Mouse (Mus musculus): ENCODE data around the gene Hsd17b2.
"Not testable (repeated sequence)": the region's sequence is repeated elsewhere in the genome, so short reads cannot be mapped to it uniquely, and the experiment has no call there.

Hsd17b2 gene

DNA sequence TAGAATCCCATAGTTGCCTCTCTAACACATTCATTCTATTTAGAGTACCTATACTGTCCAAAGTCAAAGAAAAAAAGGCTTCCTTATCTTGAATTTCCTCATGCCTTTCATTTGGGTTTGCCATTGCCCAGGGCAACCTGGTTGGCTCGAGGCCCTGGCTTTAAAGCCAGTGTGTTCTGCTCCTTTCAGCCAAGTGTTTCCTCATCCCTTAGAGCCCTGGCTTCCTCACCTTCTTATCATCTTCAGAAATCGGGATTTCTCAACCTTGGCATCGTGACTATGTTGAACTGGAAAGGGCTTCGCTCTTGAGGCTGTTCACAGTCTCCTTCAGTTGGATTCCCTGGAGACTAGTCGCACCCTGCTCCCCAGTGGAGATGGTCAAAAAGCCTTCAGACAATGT lies 12.9 kb downstream of the Hsd17b2 start:
- no peak for DNase-seq (ENCODE audit: low spot score in 2 of 2)

DNA sequence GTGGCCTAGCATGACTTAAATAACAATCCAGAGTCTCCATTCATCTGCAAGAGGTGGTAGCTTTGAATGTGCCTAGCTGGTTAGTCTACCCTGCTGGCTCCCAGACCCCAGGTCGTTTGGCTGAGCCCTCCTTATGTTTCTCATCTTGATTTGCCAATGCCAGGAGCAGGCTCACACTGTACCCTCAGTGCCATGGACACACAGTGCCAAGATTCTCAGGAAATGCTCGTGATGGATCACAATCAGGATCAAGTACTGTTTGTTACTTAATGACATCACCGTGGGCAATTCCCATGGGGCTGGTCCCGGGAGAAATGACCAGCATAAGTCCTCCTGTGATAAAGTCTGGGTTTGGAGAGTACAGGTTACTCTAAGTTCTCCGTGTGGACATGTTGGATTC lies 14.2 kb downstream of the Hsd17b2 start:
- DNase-seq (ENCODE audit: low spot score in 2 of 2) = no peak

DNA sequence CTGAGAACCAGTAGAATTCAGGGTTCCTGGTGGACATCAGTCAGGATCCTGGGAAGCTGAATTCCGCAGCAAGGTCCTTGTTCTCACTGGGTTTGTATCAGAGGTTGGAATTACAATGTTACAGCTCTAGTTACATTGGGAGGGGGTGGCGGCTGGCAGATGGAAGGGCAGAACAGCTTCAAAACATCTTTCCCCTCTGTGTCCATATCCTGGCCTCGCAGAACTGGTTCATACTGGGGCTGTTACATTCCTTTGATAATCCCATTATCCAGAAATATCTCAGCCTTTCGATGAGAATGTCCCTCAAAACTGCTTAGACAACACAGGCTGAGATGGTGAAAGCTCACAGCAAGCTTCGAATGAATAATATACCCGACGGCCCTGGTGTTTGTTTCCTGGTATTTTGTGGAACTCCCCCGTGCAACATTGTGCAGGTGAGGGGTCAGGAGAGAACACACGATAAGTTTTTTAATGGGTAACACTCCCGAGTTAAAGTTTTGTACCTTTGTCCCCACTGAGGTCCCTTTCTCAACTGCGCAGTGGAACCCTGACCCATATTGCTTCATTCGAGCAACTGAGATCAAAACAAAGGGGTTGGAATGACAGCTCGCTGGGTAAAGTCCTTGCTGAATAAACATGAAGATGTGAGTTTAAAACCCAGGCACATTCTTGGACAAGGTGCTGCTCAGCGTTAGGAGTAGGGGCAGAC lies 16.6 kb downstream of the Hsd17b2 start:
- DNase-seq (ENCODE audit: low spot score in 2 of 2) = no peak

DNA sequence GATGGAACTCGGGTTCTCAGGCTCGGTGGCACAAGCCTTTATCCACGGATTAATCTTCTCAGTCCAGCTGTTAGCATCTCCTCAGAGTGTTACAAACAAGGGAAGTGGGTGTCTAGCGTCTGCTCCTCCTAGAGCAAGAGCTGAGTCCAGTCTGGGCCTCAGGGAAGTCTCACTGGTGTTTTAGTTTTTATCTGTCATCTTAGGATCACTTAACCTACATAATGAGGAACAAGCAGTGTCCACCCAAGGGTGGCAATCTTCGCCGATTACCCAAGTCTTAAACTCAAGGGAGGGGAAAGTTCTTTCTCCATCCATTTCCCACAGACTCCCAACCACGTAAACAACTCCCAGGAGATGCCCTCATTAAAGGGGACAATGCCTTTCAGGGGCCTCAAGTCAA lies 24.8 kb downstream of the Hsd17b2 start:
- DNase-seq (ENCODE audit: low spot score in 2 of 2) = no peak

DNA sequence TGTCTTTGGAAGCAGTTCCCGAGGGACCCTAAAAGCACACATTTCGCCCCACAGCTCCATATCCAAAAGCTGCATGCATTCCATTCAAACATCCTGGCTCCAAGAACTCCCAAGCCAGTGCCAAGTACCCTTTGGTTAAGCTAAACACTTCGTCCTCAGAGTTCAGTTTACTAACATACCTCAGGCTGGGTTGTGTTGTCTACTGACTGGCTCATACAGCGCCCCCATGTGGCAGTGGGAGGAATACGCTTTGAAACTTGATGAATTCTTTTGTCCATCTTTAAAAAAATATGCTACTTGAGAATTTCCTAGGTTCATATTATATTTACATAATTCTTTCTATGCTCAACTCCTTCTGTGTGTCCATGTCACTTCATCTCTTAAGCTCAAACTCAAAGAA lies 25.9 kb downstream of the Hsd17b2 start:
- DNase-seq (ENCODE audit: low spot score in 2 of 2) = no peak

DNA sequence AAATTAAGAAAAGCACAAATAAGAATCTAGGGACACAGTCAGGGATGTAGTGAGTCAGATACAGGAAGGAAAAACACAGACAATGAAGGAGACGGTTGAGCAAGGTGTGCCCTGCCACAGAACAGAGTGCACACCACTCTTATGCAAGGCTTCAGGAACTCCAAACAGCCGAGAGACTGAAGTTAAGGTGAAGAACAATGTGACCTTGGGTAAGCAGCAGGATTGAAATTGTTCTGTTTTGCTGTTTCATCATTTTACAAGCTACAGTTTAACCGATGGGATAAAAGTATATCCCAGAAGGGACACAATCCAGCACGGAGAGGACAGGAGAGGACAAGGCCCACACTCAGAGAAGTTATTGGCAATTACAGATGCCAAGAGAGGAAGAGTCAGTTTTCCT lies 26.5 kb downstream of the Hsd17b2 start:
- DNase-seq (ENCODE audit: low spot score in 2 of 2) = no peak

DNA sequence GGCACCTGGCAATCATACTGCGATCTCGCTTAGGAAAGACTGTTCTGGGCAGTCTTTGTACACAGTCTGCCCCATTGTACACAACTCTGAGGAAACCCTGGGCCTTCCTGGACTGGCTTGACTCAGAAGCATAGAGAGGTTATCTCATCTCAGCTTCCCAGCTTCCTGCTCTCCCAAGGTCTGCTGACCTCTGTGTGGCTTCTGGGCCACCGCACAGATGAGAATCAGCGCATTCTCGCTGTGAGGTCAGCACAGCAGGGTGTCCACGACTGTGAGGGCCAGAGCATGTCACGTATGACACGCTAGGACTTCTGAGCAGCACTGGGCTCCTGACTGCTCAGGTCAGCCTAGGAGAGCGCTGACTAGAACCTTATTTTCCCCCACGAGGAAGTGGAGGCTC lies 29.3 kb downstream of the Hsd17b2 start:
- DNase-seq (ENCODE audit: low spot score in 2 of 2) = no peak

DNA sequence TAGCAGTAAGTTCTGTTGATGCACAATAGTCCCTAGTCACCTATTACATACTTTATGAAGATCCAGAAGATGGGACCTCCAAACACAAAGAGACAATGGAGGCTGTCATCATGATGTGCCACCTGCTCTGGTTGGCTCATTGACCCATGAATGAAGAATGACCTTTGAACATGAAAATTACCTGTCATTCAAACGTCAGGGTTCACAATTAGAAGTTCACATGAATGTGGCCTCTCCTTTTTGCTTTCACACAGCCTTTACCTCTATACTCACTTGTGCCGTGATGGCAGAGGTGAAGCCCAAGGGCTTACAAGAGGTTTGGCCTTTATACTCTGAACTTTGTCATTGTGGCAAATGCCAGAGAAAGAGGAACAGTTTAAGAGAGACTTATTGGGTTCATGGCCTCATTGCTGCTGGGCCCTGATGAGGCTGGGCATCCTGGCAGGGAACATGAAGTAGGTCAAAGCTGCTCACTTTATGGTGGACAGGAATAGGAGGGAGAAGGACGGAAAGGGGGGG lies 35.0 kb downstream of the Hsd17b2 start:
- DNase-seq (ENCODE audit: low spot score in 2 of 2) = no peak

DNA sequence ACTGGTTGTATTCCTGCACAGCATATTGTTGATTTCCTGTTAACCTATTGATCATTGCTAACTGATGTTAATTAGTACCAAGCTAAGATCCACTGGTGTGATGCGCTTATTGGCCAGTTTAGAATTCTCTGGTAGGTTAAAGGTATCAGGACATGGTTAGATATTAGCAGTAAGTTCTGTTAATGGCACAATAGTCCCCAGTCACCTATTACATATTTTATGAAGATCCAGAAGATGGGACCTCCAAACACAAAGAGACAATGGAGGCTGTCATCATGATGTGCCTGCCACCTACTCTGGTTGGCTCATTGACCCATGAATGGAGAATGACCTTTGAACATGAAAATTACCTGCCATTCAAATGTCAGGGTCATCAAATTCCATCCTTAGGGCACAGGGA lies 36.5 kb downstream of the Hsd17b2 start:
- DNase-seq (ENCODE audit: low spot score in 2 of 2) = not testable (repeated sequence)

DNA sequence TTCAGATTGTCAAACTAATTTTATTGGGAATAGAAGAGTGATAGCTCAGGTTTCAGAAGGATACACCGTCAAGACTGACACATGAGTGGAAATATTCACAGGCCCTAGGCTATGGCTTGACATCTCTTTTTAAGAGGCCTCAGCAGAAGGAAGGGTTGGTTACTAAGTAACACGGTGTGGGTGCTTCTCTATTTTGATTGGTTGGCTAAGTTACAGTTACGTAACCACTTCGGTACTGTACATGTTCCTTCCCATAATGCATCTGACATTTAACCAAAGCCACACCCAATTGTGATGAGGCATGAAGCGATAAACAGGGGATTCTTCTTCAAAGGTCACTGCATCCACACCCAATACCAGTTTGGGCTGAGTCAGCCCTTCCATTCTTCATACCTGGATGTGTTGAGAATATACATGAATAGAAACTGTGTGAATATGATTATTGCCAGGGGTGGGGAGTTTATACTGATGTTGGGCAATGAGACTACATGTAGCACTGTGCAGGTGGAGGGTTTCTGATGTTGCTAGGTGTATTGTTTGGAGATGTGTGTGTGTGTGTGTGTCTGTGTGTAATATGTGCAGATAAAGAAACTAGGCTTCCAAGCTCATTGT lies 38.8 kb downstream of the Hsd17b2 start:
- DNase-seq (ENCODE audit: low spot score in 2 of 2) = no peak

DNA sequence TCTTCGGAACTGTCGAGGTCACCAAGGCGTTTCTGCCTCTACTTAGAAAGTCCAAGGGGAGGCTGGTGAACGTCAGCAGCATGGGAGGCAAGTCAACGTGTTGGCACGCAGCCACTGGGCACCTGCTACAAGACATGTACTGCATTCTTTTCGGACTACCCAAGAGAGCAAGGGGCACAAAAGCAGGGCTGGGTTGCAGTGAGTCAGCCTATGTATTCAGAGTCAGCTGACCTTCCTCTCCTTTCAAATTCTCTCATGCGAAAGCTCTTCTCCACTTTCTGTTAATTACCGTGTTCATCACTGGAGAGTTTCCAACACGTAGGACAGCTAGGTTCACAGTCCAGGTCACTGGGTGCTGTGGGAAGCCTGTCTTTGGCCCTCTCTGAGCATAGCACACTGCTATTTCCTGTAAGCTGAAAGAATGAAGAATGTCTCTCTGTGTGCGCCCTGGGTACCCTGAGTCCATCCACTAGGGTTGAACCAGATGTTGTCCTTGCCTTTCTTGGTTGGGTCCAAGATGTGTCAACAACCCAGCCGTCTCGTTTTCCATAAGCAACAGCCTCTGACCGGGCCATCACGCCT lies 40.8 kb downstream of the Hsd17b2 start:
- DNase-seq (ENCODE audit: low spot score in 2 of 2) = no peak

DNA sequence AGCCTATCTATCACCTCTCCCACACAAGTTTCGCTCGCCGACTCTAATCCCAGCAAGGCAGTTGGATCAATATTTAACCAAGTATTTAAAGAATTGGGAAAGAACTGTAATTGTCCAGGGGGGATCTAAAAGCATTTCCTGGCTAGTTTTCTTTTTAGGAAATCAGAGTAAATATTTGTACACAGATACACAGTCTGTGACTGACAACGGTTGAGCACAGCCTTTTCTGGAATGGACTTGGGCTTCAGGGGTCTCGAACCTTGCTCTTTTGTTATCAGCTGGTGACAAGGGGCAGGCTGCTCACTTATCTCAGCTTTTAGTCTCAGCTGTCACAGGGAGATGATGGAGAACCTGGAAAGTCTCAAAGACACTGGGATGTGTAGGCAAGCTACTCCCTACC lies 44.9 kb downstream of the Hsd17b2 start:
- no peak for DNase-seq (ENCODE audit: low spot score in 2 of 2)

DNA sequence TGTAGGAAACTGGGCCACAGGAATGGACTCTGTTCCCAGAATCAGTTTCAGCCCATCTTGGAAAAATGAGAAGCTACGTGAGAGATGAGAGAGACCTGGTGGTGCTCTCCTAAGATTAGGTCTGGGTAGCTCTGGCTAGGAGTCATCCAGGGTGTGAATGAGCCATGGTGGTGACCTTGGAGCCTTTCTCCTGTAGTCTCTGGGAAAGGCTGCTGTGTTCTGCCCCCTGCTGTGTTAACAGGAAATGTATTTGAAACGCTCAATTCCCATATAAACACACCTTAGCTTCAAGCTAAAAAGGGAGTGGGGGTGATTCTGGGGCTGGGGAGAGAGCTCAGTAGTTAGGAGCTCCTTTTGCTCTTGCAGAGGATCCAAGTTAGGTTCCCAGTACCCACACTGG lies 45.7 kb downstream of the Hsd17b2 start:
- no peak for DNase-seq (ENCODE audit: low spot score in 2 of 2)

DNA sequence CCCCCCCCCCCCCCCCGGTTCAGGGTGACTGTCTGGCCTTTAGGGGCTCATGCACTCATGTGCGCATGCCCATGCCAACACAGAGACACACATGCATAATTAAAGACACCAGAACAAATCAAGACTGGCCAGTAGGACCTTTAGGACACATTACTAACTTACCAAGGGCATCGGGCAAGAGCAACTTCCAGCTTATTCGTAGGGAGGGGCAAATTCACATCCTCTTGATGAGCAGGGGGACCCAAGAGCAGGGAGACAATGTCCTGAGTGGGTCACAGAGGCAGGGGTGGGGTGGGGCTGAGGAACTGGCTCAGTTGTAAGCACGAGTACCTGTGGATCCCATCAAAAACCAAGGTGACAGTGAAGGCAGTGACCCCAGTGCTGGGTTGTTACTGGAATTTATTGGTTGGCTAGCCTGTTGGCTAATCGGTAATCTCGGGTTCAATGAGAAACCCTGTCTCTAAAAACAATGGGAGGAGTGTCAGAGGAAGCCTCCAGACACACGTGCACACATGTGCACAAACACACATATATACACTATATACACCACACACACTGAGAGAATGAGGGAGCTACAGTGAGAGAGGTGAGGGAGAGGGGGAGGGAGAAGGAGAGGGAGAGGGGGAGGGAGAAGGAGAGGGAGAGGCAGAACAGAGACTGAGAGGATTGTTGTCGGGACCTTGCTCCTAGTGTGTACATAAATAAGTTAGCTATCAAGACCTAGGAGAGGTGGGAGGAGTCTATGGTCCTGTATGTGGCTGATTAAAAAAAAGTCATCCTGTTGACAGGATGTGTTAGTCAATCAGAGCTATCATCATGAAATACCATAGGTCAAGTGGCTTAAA lies 46.4 kb downstream of the Hsd17b2 start:
- DNase-seq (ENCODE audit: low spot score in 2 of 2) = no peak

DNA sequence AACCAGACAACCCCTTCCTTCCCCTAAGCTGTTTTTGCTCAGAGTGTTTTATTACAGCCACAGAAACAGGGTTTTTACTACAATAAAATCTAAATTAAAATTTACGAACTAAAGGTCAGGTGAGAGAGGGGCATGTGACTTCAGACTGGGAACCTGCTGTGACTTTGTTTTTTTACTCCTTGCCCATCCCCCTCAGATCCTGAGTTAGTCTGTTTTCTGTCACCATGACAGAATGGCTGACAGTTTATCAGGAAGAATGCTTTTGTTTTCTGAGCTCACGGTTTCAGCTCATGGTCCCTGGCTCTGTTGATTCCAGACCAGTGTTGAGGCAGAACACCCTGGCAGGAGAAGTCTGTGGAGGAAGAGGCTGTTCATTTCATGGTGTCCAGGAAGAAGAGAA lies 47.7 kb downstream of the Hsd17b2 start:
- no peak for DNase-seq (ENCODE audit: low spot score in 2 of 2)

DNA sequence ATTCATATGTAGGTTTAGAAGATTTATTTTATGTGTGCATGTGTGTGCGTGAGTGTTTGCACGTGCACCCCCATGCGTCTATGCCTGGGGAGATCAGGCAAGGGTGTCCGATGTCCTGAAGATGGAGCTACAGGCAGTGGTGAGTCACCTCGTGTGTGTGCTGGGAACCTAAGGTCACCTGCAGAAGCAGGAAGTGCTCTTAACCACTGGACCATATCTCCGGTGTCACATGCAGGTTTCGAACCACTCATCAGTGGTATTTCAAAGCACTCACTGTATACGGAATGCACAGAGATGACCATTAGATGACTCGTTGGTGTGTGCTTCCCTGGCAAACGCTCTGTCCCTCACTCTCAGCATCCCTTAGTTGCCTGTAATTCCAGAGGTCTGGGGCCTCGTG lies 56.2 kb downstream of the Hsd17b2 start:
- no peak for DNase-seq (ENCODE audit: low spot score in 2 of 2)

DNA sequence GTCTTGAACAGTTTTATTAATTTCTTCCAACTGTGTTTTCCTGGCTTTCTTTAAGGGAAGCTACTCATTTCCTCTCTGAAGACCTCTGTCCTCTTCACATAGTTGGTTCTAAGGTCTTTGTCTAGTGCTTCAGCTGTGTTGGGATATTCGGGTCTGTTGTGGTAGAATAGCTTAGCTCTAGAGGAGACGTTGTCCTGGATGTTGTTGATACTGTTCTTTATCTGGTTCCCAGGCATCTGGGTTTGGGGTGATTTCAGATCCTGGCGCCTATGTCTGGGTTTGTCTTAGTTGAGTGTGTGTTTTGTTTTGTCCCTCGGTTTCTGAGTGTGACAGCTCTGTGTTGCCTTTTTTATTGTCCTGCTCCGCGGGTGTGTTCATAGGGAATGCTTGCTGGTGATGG lies 61.1 kb downstream of the Hsd17b2 start:
- DNase-seq (ENCODE audit: low spot score in 2 of 2) = no peak

DNA sequence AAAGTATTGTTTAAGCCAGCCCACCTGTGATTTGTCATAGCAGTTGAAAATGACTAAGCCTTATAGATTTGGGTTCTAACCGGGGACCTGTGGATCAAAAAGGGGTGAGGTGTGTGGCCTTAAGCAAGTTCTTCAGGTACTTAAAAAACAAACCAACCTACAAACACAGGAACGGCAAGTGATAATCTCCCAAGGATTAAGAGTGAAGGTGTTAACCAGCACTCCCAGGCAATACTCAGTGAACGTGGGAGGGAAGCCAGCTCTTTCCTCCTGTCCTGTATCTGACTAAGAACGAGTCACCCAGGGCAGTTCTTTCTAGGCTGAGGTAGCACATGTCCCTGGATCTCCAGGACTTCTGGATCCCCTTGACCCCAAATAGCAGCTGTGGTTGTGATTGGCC lies 62.9 kb downstream of the Hsd17b2 start:
- no peak for DNase-seq (ENCODE audit: low spot score in 2 of 2)

DNA sequence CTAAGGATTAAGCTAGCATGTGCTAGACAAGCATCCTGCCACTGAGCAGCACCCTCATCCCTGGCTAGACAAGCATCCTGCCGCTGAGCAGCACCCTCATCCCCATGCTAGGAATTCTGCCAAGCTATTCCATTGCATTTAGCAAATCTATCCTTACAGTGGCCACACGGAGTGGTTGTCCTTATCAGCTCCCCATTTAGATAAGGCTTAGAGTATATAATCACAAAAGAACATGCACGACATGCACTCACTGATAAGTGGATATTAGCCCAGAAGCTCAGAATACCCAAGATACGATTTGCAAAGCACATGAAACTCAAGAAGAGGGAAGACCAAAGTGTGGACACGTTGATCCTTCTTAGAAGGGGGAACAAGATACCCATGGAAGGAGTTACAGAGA lies 64.2 kb downstream of the Hsd17b2 start:
- DNase-seq (ENCODE audit: low spot score in 2 of 2) = no peak

DNA sequence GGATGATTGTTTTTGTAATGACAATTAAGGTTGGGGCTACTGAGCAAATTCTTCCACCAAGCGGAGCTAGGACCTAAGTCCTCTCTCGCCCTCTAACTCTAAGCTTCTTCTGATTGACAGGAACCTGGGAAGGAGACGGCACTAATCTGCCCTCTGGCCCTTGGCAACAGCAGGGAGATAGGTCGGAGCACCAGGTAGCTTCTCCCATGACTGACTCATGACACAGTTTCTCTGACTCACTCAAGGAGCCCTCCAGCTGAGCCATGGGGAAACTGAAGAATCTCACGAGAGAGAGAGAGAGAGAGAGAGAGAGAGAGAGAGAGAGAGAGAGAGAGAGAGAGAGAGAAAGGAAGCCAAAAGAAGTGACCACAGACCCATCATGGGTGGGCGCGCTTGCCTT lies 67.3 kb downstream of the Hsd17b2 start:
- DNase-seq (ENCODE audit: low spot score in 2 of 2) = no peak

DNA sequence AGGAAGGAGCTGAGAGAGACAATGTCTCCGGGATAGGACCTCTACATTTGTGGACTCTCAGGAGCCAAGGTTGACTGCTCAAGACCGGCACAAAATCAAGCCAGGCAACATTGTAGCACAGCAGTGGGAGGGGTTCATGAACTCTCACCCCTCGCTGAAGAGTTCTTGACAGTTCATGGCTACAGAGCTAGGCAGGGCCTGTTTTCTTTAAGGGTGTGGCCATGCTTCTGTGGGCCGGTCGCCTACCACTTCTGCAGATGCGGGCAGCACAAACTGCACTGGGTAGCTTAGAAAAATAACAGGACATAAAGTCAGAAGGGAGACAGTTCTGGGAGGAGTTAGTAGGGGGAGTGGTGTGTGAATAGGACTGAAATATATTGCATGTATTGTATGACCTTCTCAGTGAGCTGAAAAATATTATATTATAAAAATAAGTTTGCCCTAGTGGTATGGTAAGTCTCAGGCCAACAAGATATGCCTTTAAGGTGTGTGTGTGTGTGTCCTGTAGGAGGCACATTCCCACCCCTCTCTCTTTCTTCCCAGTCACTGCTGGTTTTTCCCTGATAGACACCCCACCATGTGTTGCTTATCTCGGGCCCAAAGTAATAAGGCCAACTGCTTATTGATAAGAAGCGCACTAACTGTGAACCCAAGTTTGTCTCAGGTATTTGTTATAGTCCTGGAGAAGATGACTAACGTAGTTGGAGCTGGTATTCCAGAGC lies 69.6 kb downstream of the Hsd17b2 start:
- no peak for DNase-seq (ENCODE audit: low spot score in 2 of 2)

DNA sequence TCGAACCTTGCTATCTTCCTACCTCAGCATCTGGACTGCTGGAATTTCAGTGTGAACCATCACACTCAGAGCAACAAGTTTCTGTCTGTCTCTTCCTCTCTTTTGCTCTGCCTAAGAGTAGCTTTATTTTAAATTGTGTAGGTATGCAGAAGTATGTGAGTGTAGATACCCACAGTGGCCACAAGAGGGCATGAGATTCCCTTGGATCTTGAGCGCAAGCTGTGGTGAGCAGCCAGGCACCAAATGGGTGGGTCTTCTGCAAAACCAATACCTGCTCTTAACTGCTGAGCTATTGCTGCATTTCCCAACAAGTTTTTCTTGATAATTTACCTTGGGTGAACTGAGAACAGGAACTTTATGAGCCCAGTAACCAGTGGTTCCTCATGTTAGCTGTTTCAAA lies 70.4 kb downstream of the Hsd17b2 start:
- no peak for DNase-seq (ENCODE audit: low spot score in 2 of 2)

Data from frontal cortex, postnatal 25 days (tissue).